In the genomic region with DNA sequence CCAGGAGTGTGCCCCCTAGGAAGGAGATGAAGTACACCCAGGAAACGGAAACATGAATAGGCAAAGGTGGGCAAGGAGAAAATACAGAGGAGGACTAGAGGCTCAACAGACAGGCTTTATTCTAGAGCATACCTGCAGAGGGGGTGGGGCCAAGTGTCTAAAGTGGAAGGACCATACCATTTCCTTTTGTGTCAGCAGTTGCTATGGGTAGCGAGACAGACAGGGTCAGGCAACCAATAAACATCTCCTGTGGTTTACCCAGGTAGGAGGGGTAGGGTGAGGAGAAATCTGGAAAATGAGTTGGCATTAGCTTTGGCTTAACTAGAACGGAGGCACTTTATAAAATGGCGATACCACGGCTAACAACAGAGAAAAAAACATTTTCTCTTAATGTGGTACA, we compare ENCODE assay signal across 8 mouse cellular contexts. TPM values are rescaled to one million over a fixed set of nuclear protein-coding genes. Genes with fewer than 3 reads are reported as not detected.
DNase-seq lines count a peak whose midpoint lies in the region; ATAC-seq and TF ChIP-seq lines count a peak whose summit lies in the region.

No protein-coding gene starts in this region.

- intact Hi-C loops in heart, postnatal 10 days (cut with DNase I), result no loop called here

- H3K27me3 ChIP-seq in heart, embryonic 11.5 days (ENCODE audit: control insufficient read depth, insufficient read depth, low read length), result no peaks in the 10 kb centered on the region
- H3K27me3 ChIP-seq in heart, postnatal 0 days (ENCODE audit: control insufficient read depth, insufficient read depth, low read length), result no peaks in the 10 kb centered on the region
- H3K27me3 ChIP-seq in limb, embryonic 10.5 days (ENCODE audit: low read depth, poor library complexity, severe bottlenecking), result no peaks in the 10 kb centered on the region
- no peaks in the 10 kb centered on the region for H3K27me3 ChIP-seq in midbrain, embryonic 14.5 days (ENCODE audit: control insufficient read depth, insufficient read depth, low read length)

- H3K27ac ChIP-seq in heart, embryonic 11.5 days (ENCODE audit: low read depth, low read length), result no peak overlapping the region
- no peak overlapping the region for H3K27ac ChIP-seq in heart, postnatal 0 days (ENCODE audit: low read depth)
- H3K27ac ChIP-seq in limb, embryonic 10.5 days, result peak overlapping the region; percentile 98
- H3K27ac ChIP-seq in midbrain, embryonic 14.5 days (replicated peaks; ENCODE audit: low read depth, low read length), result no peak overlapping the region

- no peak for ATAC-seq in heart, embryonic 11.5 days (replicated peaks; ENCODE audit: insufficient number of reproducible peaks, low FRiP score, low TSS enrichment)
- no peak for ATAC-seq in heart, postnatal 0 days (ENCODE audit: insufficient read depth, low read depth)
- ATAC-seq in midbrain, embryonic 14.5 days (ENCODE audit: low FRiP score, low TSS enrichment), result no peak
- ATAC-seq in erythroblast, adult 5-6 weeks (replicated peaks; ENCODE audit: low FRiP score, poor library complexity, severe bottlenecking), result no peak
- ATAC-seq in monocyte, adult 5-6 weeks (replicated peaks; ENCODE audit: insufficient number of reproducible peaks, low FRiP score, low TSS enrichment, poor library complexity, severe bottlenecking), result no peak

- peak overlapping the region; percentile 67; the same call in 1 of the 2 replicates for H3K4me3 ChIP-seq in heart, embryonic 11.5 days (ENCODE audit: low read depth, low read length)
- H3K4me3 ChIP-seq in heart, postnatal 0 days (ENCODE audit: low read depth, low read length), result peak overlapping the region; percentile 90; the same call in 1 of the 2 replicates
- peak overlapping the region; percentile 84 for H3K4me3 ChIP-seq in limb, embryonic 10.5 days
- peak overlapping the region; percentile 57 for H3K4me3 ChIP-seq in midbrain, embryonic 14.5 days (replicated peaks; ENCODE audit: low read depth, low read length)

- 66% methylated on average over 5 of the region's 5 CpGs for WGBS in heart, embryonic 11.5 days (ENCODE audit: insufficient replicate concordance)
- WGBS in heart, postnatal 0 days, result 68% methylated on average over 5 of the region's 5 CpGs
- 64% methylated on average over 5 of the region's 5 CpGs for WGBS in limb, embryonic 10.5 days
- WGBS in midbrain, embryonic 14.5 days, result 73% methylated on average over 5 of the region's 5 CpGs

- H3K9ac ChIP-seq in heart, embryonic 11.5 days (ENCODE audit: low read depth, low read length), result no peak overlapping the region
- no peak overlapping the region for H3K9ac ChIP-seq in heart, postnatal 0 days (replicated peaks; ENCODE audit: low read depth, low read length)
- no peak overlapping the region; the same call in 1 of the 2 replicates for H3K9ac ChIP-seq in midbrain, embryonic 14.5 days (replicated peaks; ENCODE audit: low read length)

- TF ChIP-seq EP300 in heart, postnatal 0 days (IDR thresholded peaks at IDR 0.05; ENCODE audit: low read depth), result no peak

- H3K4me1 ChIP-seq in heart, embryonic 11.5 days (ENCODE audit: control insufficient read depth, insufficient read depth, low read length), result 0 out of 2 replicates have a peak, but pooled peaks cover 5% of the 10 kb centered on the region
- H3K4me1 ChIP-seq in heart, postnatal 0 days (ENCODE audit: control insufficient read depth, insufficient read depth), result peaks cover 13% of the 10 kb centered on the region
- peaks cover 16% of the 10 kb centered on the region for H3K4me1 ChIP-seq in limb, embryonic 10.5 days
- peaks cover 15% of the 10 kb centered on the region for H3K4me1 ChIP-seq in midbrain, embryonic 14.5 days (ENCODE audit: control insufficient read depth, insufficient read depth, low read length)

- peak overlapping the region; percentile 72 for H3K4me2 ChIP-seq in heart, embryonic 11.5 days
- peak overlapping the region; percentile 82 for H3K4me2 ChIP-seq in heart, postnatal 0 days (ENCODE audit: low read depth, low read length)
- peak overlapping the region; percentile 53 for H3K4me2 ChIP-seq in midbrain, embryonic 14.5 days (ENCODE audit: low read length)

- no peak for TF ChIP-seq CTCF in heart, postnatal 0 days (IDR thresholded peaks at IDR 0.05; ENCODE audit: low read depth)

- no peak for DNase-seq in heart, postnatal 10 days
- peak; percentile 55 to 73 for DNase-seq in cerebellum, adult 18-20 months
- DNase-seq in heart, postnatal 0 days (ENCODE audit: low spot score), result no peak
- DNase-seq in limb, embryonic 10.5 days (ENCODE audit: low spot score), result no peak
- DNase-seq in midbrain, embryonic 14.5 days, result peak; percentile 20

- H3K9me3 ChIP-seq in heart, embryonic 11.5 days (replicated peaks; ENCODE audit: control insufficient read depth, low read length), result no peaks in the 10 kb centered on the region
- no peaks in the 10 kb centered on the region for H3K9me3 ChIP-seq in heart, postnatal 0 days (replicated peaks; ENCODE audit: control insufficient read depth, low read length)
- no peaks in the 10 kb centered on the region for H3K9me3 ChIP-seq in limb, embryonic 10.5 days (replicated peaks)
- H3K9me3 ChIP-seq in midbrain, embryonic 14.5 days (ENCODE audit: control insufficient read depth, low read length), result no peaks in the 10 kb centered on the region

- peaks cover 12% of the 10 kb centered on the region for H3K36me3 ChIP-seq in heart, embryonic 11.5 days (ENCODE audit: control insufficient read depth, insufficient read depth, low read length)
- H3K36me3 ChIP-seq in heart, postnatal 0 days (replicated peaks; ENCODE audit: control insufficient read depth, insufficient read depth, low read length), result peaks cover 19% of the 10 kb centered on the region
- peaks cover 32% of the 10 kb centered on the region for H3K36me3 ChIP-seq in limb, embryonic 10.5 days
- peaks cover 21% of the 10 kb centered on the region for H3K36me3 ChIP-seq in midbrain, embryonic 14.5 days (ENCODE audit: control insufficient read depth, insufficient read depth, low read length)

RNA-seq across cellular contexts. Expression of a gene that starts 1.1 kb away (rescaled TPM):
- polyA plus RNA-seq in heart, embryonic 11.5 days (2014; fragmentation: Nextera tagmentation; extraction: Ambion mirVana), result 6.7 and 7.9 TPM in 2 replicates
- total RNA-seq in heart, postnatal 10 days (2021), result 10 to 100 TPM; 10.1 to 10.4 TPM
- 3.9 and 8.6 TPM in 2 replicates for total RNA-seq in heart, postnatal 0 days (2014; rRNA removed; ENCODE audit: low replicate concordance)
- polyA plus RNA-seq in heart, postnatal 0 days (2015; fragmentation: Nextera tagmentation; extraction: Ambion mirVana), result 2.3 and 2.7 TPM in 2 replicates
- polyA plus RNA-seq in limb, embryonic 10.5 days (2016; fragmentation: Nextera tagmentation; extraction: Ambion mirVana), result 6.7 and 10.8 TPM in 2 replicates
- polyA plus RNA-seq in midbrain, embryonic 14.5 days (2014; fragmentation: Nextera tagmentation; extraction: Ambion mirVana), result 8.3 and 8.6 TPM in 2 replicates
- total RNA-seq in erythroblast, adult 5-6 weeks (2015; ENCODE audit: low replicate concordance), result 3.3 and 4.2 TPM in 2 replicates
- 2.2 and 5.9 TPM in 2 replicates for total RNA-seq in erythroblast, adult 5-6 weeks (2017; ENCODE audit: low replicate concordance)
- total RNA-seq in monocyte, adult 5-6 weeks (2017), result 13.9 to 19.6 TPM (median 17.9 TPM) in 3 replicates

RNA-seq across cellular contexts. Expression of a gene that starts 19.9 kb away (rescaled TPM):
- 36.8 and 45.6 TPM in 2 replicates for polyA plus RNA-seq in heart, embryonic 11.5 days (2014; fragmentation: Nextera tagmentation; extraction: Ambion mirVana)
- 10 to 100 TPM; 53.7 to 58.5 TPM for total RNA-seq in heart, postnatal 10 days (2021)
- total RNA-seq in heart, postnatal 0 days (2014; rRNA removed; ENCODE audit: low replicate concordance), result 183 and 212 TPM in 2 replicates
- 101 and 112 TPM in 2 replicates for polyA plus RNA-seq in heart, postnatal 0 days (2015; fragmentation: Nextera tagmentation; extraction: Ambion mirVana)
- 8.5 and 12.5 TPM in 2 replicates for polyA plus RNA-seq in limb, embryonic 10.5 days (2016; fragmentation: Nextera tagmentation; extraction: Ambion mirVana)
- polyA plus RNA-seq in midbrain, embryonic 14.5 days (2014; fragmentation: Nextera tagmentation; extraction: Ambion mirVana), result 7.3 and 9.1 TPM in 2 replicates
- total RNA-seq in erythroblast, adult 5-6 weeks (2015; ENCODE audit: low replicate concordance), result 20.3 and 45.0 TPM in 2 replicates
- 35.3 and 41.0 TPM in 2 replicates for total RNA-seq in erythroblast, adult 5-6 weeks (2017; ENCODE audit: low replicate concordance)
- 8.9 to 16.0 TPM (median 14.1 TPM) in 3 replicates for total RNA-seq in monocyte, adult 5-6 weeks (2017)

RNA-seq across cellular contexts. Expression of a gene that starts 21.7 kb away (rescaled TPM):
- polyA plus RNA-seq in heart, embryonic 11.5 days (2014; fragmentation: Nextera tagmentation; extraction: Ambion mirVana), result 12.9 and 18.5 TPM in 2 replicates
- total RNA-seq in heart, postnatal 10 days (2021), result 10 to 100 TPM; 35.6 to 41.1 TPM
- total RNA-seq in heart, postnatal 0 days (2014; rRNA removed; ENCODE audit: low replicate concordance), result 44.4 and 47.2 TPM in 2 replicates
- 12.6 and 13.7 TPM in 2 replicates for polyA plus RNA-seq in heart, postnatal 0 days (2015; fragmentation: Nextera tagmentation; extraction: Ambion mirVana)
- 18.9 and 22.2 TPM in 2 replicates for polyA plus RNA-seq in limb, embryonic 10.5 days (2016; fragmentation: Nextera tagmentation; extraction: Ambion mirVana)
- polyA plus RNA-seq in midbrain, embryonic 14.5 days (2014; fragmentation: Nextera tagmentation; extraction: Ambion mirVana), result 24.3 and 28.7 TPM in 2 replicates
- total RNA-seq in erythroblast, adult 5-6 weeks (2015; ENCODE audit: low replicate concordance), result 8.6 and 14.4 TPM in 2 replicates
- total RNA-seq in erythroblast, adult 5-6 weeks (2017; ENCODE audit: low replicate concordance), result 7.8 and 21.9 TPM in 2 replicates
- 25.2 to 29.9 TPM (median 27.2 TPM) in 3 replicates for total RNA-seq in monocyte, adult 5-6 weeks (2017)

Comparison
In these comparisons a context has a peak if more than half of its experiments do, and no peak if none do; other contexts are left out.
1. DNase-seq: peak in cerebellum, adult 18-20 months (2 of 2) and midbrain, embryonic 14.5 days (single experiment); none in heart, postnatal 10 days (0 of 2), heart, postnatal 0 days (single experiment) and limb, embryonic 10.5 days (single experiment).
2. Peak in every context shown above with its lines, with median percentiles within 50 percentile points of each other: H3K4me2 ChIP-seq and H3K4me3 ChIP-seq.